Mouse (Mus musculus) liver, embryonic 12.5 days (tissue): ENCODE data around the gene Nphs1. TPM values are rescaled to one million over a fixed set of nuclear protein-coding genes. Genes with fewer than 3 reads are reported as not detected.
A peak's percentile ranks its signal among the peaks of the same experiment; 100 is the strongest.

Source experiments
- ATAC-seq: fragments of 200-750 bp; cut with Nextera tagmentation; 2 replicates; pipeline ENCODE4 v1.8.0; 2017; ENCODE audit warnings: moderate number of reproducible peaks, mild to moderate bottlenecking, moderate library complexity
- H3K27ac ChIP-seq: fragments of 300-500 bp; sonication (generic); 2 replicates; pipeline ENCODE4 v1.5.1; 2016; ENCODE audit warnings: mild to moderate bottlenecking
- H3K27me3 ChIP-seq: fragments of 300-500 bp; sonication (generic); replicated peaks from 2 replicates; pipeline ENCODE4 v1.6.1; 2016; ENCODE audit warnings: mild to moderate bottlenecking, moderate library complexity
- H3K36me3 ChIP-seq: fragments of 300-500 bp; sonication (generic); 2 replicates; pipeline ENCODE4 v1.6.1; 2016; ENCODE audit warnings: mild to moderate bottlenecking, moderate library complexity
- H3K4me1 ChIP-seq: fragments of 300-500 bp; sonication (generic); 2 replicates; pipeline ENCODE4 v1.6.1; 2016
- H3K4me2 ChIP-seq: fragments of 300-500 bp; sonication (generic); 2 replicates; pipeline ENCODE4 v1.6.1; 2016; ENCODE audit warnings: mild to moderate bottlenecking, moderate library complexity
- H3K4me3 ChIP-seq: fragments of 300-500 bp; sonication (generic); 2 replicates; pipeline ENCODE4 v1.5.1; 2016; ENCODE audit warnings: mild to moderate bottlenecking, moderate library complexity
- H3K9ac ChIP-seq: fragments of 300-500 bp; sonication (generic); 2 replicates; pipeline ENCODE4 v1.6.1; 2016; ENCODE audit warnings: mild to moderate bottlenecking, moderate library complexity
- H3K9me3 ChIP-seq: fragments of 300-500 bp; sonication (generic); replicated peaks from 2 replicates; pipeline ENCODE4 v1.6.1; 2016; ENCODE audit warnings: mild to moderate bottlenecking, moderate library complexity
- WGBS: fragments of 180-500 bp; shearing (Covaris S2); methylation state at CpG from one replicate; pipeline ENCODE4 v1.1.7; 2016; ENCODE audit not compliant: insufficient replicate concordance; 5-methylcytosine and 5-hydroxymethylcytosine counted together
- polyA plus RNA-seq: library from polyadenylated mRNA; unstranded; fragments of >200 nt; fragmentation: Nextera tagmentation; extraction: Ambion mirVana; gene quantifications from 2 replicates; pipeline ENCODE4 v1.2.1, GENCODE M21; 2016

The Nphs1 gene
- polyA plus RNA-seq: 0.14 and 0.18 TPM in 2 replicates

GRCm38 (mm10) chr7:30457629-30458330, at the start of gene Nphs1, which contains the start of gene Kirrel2:
TSS of gene Nphs1 (plus strand) at chr7:30458315.
TSS of gene Kirrel2 (minus strand) at chr7:30457690.
- peaks cover 99% of the 10 kb centered on the region for H3K27me3 ChIP-seq
- no peak within 1 kb of the TSS for H3K4me3 ChIP-seq
- no peaks in the 10 kb centered on the region for H3K36me3 ChIP-seq
- no peak for ATAC-seq
- H3K27ac ChIP-seq: no peak within 1 kb of the TSS
- H3K4me2 ChIP-seq: peak within 1 kb of the TSS; percentile 4; the same call in 1 of the 2 replicates
- H3K9me3 ChIP-seq: no peaks in the 10 kb centered on the region
- H3K4me1 ChIP-seq: peaks cover 6% of the 10 kb centered on the region
- 3% methylated on average over 16 of the region's 16 CpGs for WGBS
- no peak within 1 kb of the TSS for H3K9ac ChIP-seq

DNA sequence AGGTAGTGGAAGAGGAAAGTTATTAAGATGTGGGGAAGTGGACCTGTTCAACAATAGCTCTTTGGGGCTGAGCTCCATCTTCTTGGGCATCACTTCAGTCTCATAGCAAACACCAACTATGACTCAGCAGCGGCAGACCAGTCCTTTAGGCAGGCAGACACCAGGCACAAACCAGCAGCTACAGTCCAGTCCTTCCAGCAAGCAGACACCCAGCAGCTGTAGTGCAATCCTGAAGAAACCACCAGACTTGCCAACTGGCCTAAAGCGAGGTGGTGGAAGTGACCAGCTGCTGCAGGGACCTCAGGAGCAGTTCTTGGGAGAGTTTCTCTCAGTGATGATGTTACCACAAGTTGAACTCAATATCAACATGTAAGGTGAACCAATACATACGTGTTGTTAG, 49.5 kb upstream of the Nphs1 start:
- no peak overlapping the region for H3K4me2 ChIP-seq
- H3K27me3 ChIP-seq: no peaks in the 10 kb centered on the region
- H3K4me1 ChIP-seq: no peaks in the 10 kb centered on the region
- H3K9ac ChIP-seq: no peak overlapping the region
- H3K27ac ChIP-seq: no peak overlapping the region
- no peaks in the 10 kb centered on the region for H3K9me3 ChIP-seq
- 56% methylated on average over 3 of the region's 3 CpGs for WGBS
- no peak overlapping the region for H3K4me3 ChIP-seq
- H3K36me3 ChIP-seq: no peaks in the 10 kb centered on the region
- no peak for ATAC-seq

DNA sequence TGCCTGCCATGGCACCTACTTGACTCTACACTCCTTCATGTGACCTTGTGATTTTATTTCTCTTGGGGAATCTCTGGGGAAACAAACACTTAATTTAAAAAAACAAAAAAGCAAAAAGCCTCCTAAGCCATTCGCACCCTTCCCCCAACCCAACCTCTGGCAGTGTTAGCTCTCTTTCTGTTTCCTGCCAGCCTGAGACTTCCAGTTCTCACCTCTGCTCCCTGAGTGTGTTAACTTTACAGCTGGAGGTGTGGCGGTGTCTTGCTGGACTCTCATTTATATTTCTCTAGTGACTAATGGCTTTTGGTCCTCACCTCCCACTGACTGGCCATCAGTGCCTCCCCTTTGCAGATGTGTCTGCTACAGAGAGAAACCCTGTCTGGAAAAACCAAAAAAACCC, 48.3 kb upstream of the Nphs1 start:
- no peaks in the 10 kb centered on the region for H3K9me3 ChIP-seq
- H3K27ac ChIP-seq: no peak overlapping the region
- no peak overlapping the region for H3K4me3 ChIP-seq
- H3K27me3 ChIP-seq: no peaks in the 10 kb centered on the region
- no peaks in the 10 kb centered on the region; the same call in 1 of the 2 replicates for H3K4me1 ChIP-seq
- no peak overlapping the region for H3K9ac ChIP-seq
- ATAC-seq: no peak
- no peaks in the 10 kb centered on the region for H3K36me3 ChIP-seq
- H3K4me2 ChIP-seq: no peak overlapping the region
- WGBS: 61% methylated on average over 2 of the region's 2 CpGs

DNA sequence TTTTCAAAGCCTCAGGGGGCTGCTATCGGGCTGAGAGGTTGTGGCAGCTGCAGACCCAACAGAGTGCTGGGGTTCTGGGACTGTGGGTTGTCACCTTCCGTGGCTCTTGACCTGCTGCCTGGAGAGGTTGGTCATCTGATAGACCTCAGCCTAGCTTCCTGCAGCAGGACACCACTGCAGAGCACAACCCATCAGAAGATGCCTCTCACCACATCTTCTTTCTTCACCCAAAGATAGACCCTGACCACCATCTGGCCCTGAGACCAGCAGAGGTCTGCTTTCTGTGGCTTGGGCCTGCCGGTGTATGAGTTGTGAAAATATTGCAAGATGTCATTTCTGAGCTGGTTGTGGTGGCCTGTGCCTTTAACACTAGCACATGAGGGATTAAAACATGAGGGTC, 47.1 kb upstream of the Nphs1 start:
- no peak for ATAC-seq
- H3K4me2 ChIP-seq: no peak overlapping the region
- no peak overlapping the region for H3K9ac ChIP-seq
- H3K27ac ChIP-seq: no peak overlapping the region
- 46% methylated on average over 3 of the region's 3 CpGs for WGBS
- no peaks in the 10 kb centered on the region for H3K9me3 ChIP-seq
- H3K4me3 ChIP-seq: no peak overlapping the region
- no peaks in the 10 kb centered on the region for H3K27me3 ChIP-seq
- H3K4me1 ChIP-seq: no peaks in the 10 kb centered on the region; the same call in 1 of the 2 replicates
- no peaks in the 10 kb centered on the region for H3K36me3 ChIP-seq

DNA sequence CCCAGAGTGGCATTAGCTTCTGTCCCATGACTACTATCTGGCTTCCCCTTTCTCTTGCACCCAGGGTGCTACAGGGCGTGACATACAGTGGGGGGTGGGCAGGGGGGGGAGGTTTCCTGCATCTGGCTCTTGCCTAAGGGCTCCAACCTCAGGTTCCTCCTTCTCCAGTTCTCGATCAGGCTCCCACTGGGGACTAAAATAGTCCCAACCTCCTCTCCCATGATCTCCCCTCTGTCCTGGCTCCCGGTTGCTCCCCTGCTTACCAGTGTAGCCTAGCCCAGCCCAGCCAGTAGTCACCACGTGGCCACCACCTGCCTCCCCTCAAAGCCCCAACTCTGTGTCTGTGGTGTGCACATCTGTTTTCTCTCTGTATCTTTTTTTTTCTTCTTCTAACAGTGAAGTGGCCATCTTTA, 45.4 kb upstream of the Nphs1 start:
- 20% methylated on average over 4 of the region's 4 CpGs for WGBS
- Histone ChIP-seq H3K4me1 (peaks cover 2% of the 10 kb centered on the region; the same call in 1 of the 2 replicates), H3K27ac (peak overlapping the region; percentile 37; the same call in 1 of the 2 replicates), H3K27me3 (no peaks in the 10 kb centered on the region), H3K36me3 (no peaks in the 10 kb centered on the region), H3K9ac (no peak overlapping the region), H3K4me2 (no peak overlapping the region), H3K9me3 (no peaks in the 10 kb centered on the region), H3K4me3 (no peak overlapping the region)
- ATAC-seq: peak; percentile 40; the same call in 1 of the 2 replicates

DNA sequence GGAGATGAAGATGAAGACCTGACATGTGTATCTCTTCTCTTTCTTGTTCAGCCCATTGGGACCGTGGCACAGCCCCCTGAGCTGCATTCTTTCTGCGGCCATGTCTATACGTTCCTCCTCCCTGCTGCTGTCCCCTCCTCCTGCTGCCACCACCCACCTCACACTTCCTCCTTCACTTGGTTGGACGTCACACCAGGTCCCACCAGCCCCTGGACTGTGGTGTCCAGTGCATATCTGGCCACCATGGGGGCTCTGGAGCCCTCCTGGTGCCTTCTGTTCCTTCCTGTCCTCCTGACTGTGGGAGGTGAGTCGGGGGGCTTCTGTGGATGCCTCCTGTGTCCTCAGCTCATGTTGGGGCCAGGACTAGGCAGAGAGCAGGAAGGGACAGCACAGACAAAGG, 44.5 kb upstream of the Nphs1 start, which contains the start of gene Tyrobp:
Gene Tyrobp (plus strand): TSS at position 165 of the 400 bp plus-strand sequence.
- no peak within 1 kb of the TSS for H3K9ac ChIP-seq
- peak within 1 kb of the TSS; percentile 2; the same call in 1 of the 2 replicates for H3K4me3 ChIP-seq
- peaks cover 7% of the 10 kb centered on the region; the same call in 1 of the 2 replicates for H3K4me1 ChIP-seq
- no peaks in the 10 kb centered on the region for H3K9me3 ChIP-seq
- 19% methylated on average over 5 of the region's 5 CpGs for WGBS
- ATAC-seq: 0 out of 2 replicates have a peak, but pooled peaks have one; percentile 34
- peak within 1 kb of the TSS; percentile 37; the same call in 1 of the 2 replicates for H3K27ac ChIP-seq
- H3K36me3 ChIP-seq: no peaks in the 10 kb centered on the region
- H3K27me3 ChIP-seq: no peaks in the 10 kb centered on the region
- no peak within 1 kb of the TSS; the same call in 1 of the 2 replicates for H3K4me2 ChIP-seq

DNA sequence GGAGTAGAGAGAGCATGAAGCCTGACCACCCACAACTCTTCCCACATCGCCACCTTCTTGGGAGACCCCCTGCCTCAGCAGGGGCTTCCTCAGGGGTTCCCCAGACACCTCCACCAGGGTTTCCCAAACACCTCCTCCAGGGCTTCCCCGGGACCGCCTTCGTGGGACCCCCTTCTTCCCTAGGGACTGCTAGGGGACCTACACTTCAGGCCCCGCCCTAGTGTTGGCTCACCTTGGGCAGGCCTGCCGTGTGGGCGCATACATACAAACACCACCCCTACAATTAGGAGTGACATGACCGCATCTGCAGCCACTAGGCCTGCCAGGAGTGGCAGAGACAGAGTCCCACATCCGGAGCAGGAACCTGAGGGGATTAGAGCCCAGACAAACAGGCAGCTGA, 40.3 kb upstream of the Nphs1 start:
- Histone ChIP-seq H3K4me2 (peak overlapping the region; percentile 31; the same call in 1 of the 2 replicates), H3K9ac (no peak overlapping the region), H3K4me3 (no peak overlapping the region), H3K36me3 (no peaks in the 10 kb centered on the region), H3K9me3 (no peaks in the 10 kb centered on the region), H3K27ac (no peak overlapping the region), H3K27me3 (peaks cover 10% of the 10 kb centered on the region; the same call in 1 of the 2 replicates), H3K4me1 (peaks cover 35% of the 10 kb centered on the region)
- 43% methylated on average over 9 of the region's 9 CpGs for WGBS
- ATAC-seq: no peak

DNA sequence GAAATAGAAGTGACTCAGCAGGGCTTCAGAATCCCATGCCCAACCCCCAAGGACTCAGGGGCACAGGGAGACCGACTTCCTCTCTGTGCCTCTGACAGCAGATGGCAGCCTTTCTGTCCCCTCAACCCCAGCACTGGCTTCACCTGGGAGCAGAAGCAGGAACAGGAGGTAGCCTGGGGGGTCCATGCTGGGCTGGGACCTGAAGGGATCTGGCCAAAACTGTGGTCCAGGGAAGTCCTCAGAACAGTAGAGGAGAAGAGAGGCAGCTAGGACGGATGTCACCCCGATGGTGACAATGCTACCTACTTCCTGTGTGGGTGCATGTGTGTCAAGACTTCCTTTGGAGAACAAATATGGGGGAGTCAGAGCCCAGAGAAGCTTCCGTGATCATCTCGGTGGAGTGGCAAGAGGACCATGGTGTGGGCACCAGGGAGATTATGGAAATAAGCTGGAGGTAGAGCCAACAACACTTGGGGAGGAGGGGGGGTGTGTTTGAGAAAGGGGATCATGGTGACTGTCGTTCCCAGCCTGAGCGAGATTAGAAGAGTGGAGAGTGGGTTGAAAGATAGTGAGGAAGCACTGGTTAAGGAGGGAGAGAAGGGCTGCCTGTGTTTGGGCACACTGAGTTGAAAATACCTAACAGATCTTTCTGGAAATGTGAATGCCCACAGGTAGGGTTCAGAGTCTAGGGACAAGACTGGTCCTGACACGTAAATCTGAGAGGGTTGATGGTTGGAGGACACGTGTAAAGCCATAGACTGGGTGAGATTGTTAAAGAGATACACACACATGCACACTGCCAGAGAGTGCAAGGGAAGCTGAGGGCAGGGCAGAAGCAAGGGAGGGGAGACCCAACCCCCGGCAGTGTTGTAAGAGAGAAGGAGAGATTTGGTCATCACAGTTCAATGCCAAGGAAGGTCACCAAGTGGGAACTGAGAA, 38.3 kb upstream of the Nphs1 start, which contains the start of gene Hcst:
Gene Hcst (minus strand): TSS at position 294 of the 939 bp plus-strand sequence.
- H3K4me3 ChIP-seq: 0 out of 2 replicates have a peak within 1 kb of the TSS, but pooled peaks have one; percentile 16
- ATAC-seq: no peak
- H3K27me3 ChIP-seq: peaks cover 10% of the 10 kb centered on the region; the same call in 1 of the 2 replicates
- H3K4me2 ChIP-seq: peak within 1 kb of the TSS; percentile 95
- WGBS: 16% methylated on average over 10 of the region's 10 CpGs
- H3K9me3 ChIP-seq: no peaks in the 10 kb centered on the region
- peaks cover 9% of the 10 kb centered on the region for H3K36me3 ChIP-seq
- peaks cover 42% of the 10 kb centered on the region for H3K4me1 ChIP-seq
- H3K9ac ChIP-seq: no peak within 1 kb of the TSS
- peak within 1 kb of the TSS; percentile 50 for H3K27ac ChIP-seq

GRCm38 (mm10) chr7:30420673-30421072, 37.4 kb upstream of the Nphs1 start:
- Histone ChIP-seq H3K4me2 (peak overlapping the region; percentile 95), H3K4me1 (peaks cover 42% of the 10 kb centered on the region), H3K27ac (0 out of 2 replicates have a peak overlapping the region, but pooled peaks have one; percentile 50), H3K27me3 (peaks cover 10% of the 10 kb centered on the region; the same call in 1 of the 2 replicates), H3K9me3 (no peaks in the 10 kb centered on the region), H3K4me3 (no peak overlapping the region), H3K36me3 (peaks cover 18% of the 10 kb centered on the region), H3K9ac (no peak overlapping the region)
- WGBS: 43% methylated on average over 3 of the region's 3 CpGs
- no peak for ATAC-seq

DNA sequence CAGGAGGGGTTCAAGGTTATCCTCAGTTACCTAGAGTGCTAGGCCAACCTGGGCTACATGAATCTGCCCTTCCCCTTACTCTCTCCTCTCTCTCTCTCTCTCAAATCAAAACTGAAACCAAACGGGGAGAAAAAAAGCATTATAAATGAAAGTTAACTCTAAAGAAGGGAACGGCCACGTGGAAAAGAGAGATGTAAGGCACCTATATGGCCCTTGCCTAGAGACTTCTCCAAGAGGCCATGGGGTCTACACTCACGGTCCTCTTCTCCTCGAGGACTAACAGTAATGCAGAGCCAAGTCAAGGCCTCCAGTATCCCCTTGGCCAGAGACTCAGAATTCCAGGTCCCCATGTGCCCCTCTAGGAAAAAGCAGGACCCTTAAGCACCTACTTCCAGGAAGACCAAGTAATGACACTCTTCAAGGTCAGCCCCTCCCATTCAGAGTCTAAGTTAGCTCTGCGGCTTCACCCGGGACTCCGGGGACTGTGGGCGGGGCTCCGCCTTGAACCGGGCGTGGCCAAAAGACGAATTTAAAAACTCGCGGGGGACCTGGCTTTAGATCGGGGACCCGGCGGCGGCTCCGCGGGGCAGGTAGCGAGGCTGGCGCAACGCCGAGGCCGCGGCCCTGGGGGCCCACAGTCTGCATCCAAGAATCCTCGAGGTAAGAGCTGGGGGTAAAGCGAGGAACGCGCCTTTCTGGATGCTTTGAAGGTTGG, 36.8 kb upstream of the Nphs1 start, which contains the start of gene Nfkbid:
Gene Nfkbid (plus strand): TSS at position 558 of the 715 bp plus-strand sequence.
- WGBS: 7% methylated on average over 31 of the region's 31 CpGs
- Histone ChIP-seq H3K27me3 (peaks cover 10% of the 10 kb centered on the region; the same call in 1 of the 2 replicates), H3K36me3 (peaks cover 22% of the 10 kb centered on the region), H3K9me3 (no peaks in the 10 kb centered on the region), H3K4me3 (peak within 1 kb of the TSS; percentile 65), H3K27ac (peak within 1 kb of the TSS; percentile 66), H3K9ac (peak within 1 kb of the TSS; percentile 60), H3K4me2 (peak within 1 kb of the TSS; percentile 95), H3K4me1 (peaks cover 42% of the 10 kb centered on the region)
- ATAC-seq: peak; percentile 36; the same call in 1 of the 2 replicates
